Mouse (Mus musculus): Measurements from ENCODE around the gene Krt10. TPM values are rescaled to one million over a fixed set of nuclear protein-coding genes. Genes with fewer than 3 reads are reported as not detected.

The Krt10 gene
- 12.9 and 155 TPM in 2 replicates for polyA plus RNA-seq (2015; fragmentation: Nextera tagmentation; extraction: Ambion mirVana)

DNA sequence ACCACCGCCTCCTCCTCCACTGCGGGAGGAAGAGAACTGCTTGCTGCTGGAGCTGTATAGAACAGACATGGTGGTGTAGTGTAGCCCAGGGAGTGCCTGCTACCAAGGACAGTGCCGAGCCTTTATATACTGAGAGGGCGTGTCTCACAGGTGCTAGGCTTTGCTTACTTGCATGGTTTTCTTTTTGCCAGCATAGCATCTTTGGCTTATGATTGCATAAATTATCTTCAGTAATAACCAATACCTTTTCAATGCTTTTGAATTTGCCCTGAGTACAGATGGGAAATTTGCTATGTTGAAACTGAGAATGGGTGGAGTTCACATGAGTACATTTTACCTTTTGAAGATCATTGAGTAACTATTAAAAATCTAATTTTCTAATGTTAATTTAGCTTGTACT is at the start of gene Krt10:
Gene Krt10 (minus strand): TSS at position 101 of the 400 bp plus-strand sequence.

GRCm38 (mm10) chr11:99437972-99438371 is 48.8 kb upstream of the Krt10 start, which contains the start of gene Krt20:
Gene Krt20 (minus strand): TSS chr11:99438150.

DNA sequence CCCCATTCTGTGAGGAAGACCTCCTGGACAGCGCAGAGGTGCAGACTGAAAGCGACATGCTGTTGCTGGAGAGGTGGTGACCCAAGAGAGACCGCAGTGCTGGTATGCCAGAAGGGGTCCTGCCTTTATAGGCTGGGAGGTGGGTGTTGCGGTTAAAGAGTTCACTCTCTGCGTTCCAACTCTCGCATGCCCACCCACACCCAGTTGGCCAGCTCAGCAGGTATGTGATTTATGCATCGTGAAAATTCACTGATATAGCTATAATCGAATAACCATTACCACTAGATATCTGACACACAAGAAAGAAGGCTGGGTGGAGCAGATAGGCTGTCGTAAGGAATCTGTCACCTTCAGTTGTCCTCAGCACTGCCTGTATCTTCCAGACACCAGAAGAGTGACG is 33.0 kb upstream of the Krt10 start, which contains the start of gene Krt12:
Gene Krt12 (minus strand): TSS at position 101 of the 400 bp plus-strand sequence.

DNA sequence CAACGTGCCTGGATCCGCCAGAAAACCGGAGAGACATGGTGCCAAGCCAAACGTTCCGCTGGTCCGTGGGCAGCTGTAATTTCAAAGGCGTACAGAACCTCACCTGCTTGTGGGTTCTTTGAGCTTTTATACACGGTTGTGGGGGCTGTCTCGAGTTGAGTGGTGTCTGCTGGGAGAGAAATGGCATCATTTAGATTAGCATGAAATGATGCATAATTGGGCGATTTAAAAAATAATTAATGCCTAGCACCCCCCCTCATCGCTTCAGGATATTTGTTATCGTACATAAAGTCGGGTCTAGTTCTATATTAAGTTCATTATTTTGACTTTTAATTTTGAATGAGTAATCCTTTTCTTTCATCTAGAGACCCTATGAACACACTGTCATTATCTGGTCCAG is 14.4 kb downstream of the Krt10 start, which contains the start of gene Krt28:
Gene Krt28 (minus strand): TSS at position 101 of the 400 bp plus-strand sequence.

GRCm38 (mm10) chr11:99351004-99351403 is 38.2 kb downstream of the Krt10 start, which contains the start of gene Krt27:
Gene Krt27 (minus strand): TSS chr11:99351104.

GRCm38 (mm10) chr11:99337866-99338265 is 51.3 kb downstream of the Krt10 start, which contains the start of gene Krt26:
Gene Krt26 (minus strand): TSS chr11:99337966.

Other genes starting within 250 kb of the Krt10 start
- gene Ccr7, start 234.3 kb downstream of the Krt10 start, polyA plus RNA-seq (2015; fragmentation: Nextera tagmentation; extraction: Ambion mirVana) = 0.21 and 0.23 TPM in 2 replicates
- 107 and 113 TPM in 2 replicates for gene Smarce1, start 158.3 kb downstream of the Krt10 start, polyA plus RNA-seq (2015; fragmentation: Nextera tagmentation; extraction: Ambion mirVana)
- 0.81 and 1.5 TPM in 2 replicates for gene Krt222, start 145.3 kb downstream of the Krt10 start, polyA plus RNA-seq (2015; fragmentation: Nextera tagmentation; extraction: Ambion mirVana)
- gene Krt24, start 104.1 kb downstream of the Krt10 start, polyA plus RNA-seq (2015; fragmentation: Nextera tagmentation; extraction: Ambion mirVana) = not detected in 2 replicates
- not detected in 2 replicates for gene Krt25, start 66.4 kb downstream of the Krt10 start, polyA plus RNA-seq (2015; fragmentation: Nextera tagmentation; extraction: Ambion mirVana)
- gene Krt26, start 51.4 kb downstream of the Krt10 start, polyA plus RNA-seq (2015; fragmentation: Nextera tagmentation; extraction: Ambion mirVana) = not detected in 2 replicates
- gene Krt27, start 38.3 kb downstream of the Krt10 start, polyA plus RNA-seq (2015; fragmentation: Nextera tagmentation; extraction: Ambion mirVana) = not detected in 2 replicates
- gene Krt28, start 14.5 kb downstream of the Krt10 start, polyA plus RNA-seq (2015; fragmentation: Nextera tagmentation; extraction: Ambion mirVana) = not detected in 2 replicates
- gene Krt12, start 32.9 kb upstream of the Krt10 start, polyA plus RNA-seq (2015; fragmentation: Nextera tagmentation; extraction: Ambion mirVana) = 2.1 TPM in 1 of 2 replicates, not detected in the other
- 0.13 TPM in 1 of 2 replicates, not detected in the other for gene Krt20, start 48.8 kb upstream of the Krt10 start, polyA plus RNA-seq (2015; fragmentation: Nextera tagmentation; extraction: Ambion mirVana)
- 3.5 TPM in 1 of 2 replicates, not detected in the other for gene Krt23, start 103.8 kb upstream of the Krt10 start, polyA plus RNA-seq (2015; fragmentation: Nextera tagmentation; extraction: Ambion mirVana)
- not detected in 2 replicates for gene Krt39, start 132.0 kb upstream of the Krt10 start, polyA plus RNA-seq (2015; fragmentation: Nextera tagmentation; extraction: Ambion mirVana)
- not detected in 2 replicates for gene Krt40, start 153.8 kb upstream of the Krt10 start, polyA plus RNA-seq (2015; fragmentation: Nextera tagmentation; extraction: Ambion mirVana)
- gene Krtap3-3, start 161.5 kb upstream of the Krt10 start, polyA plus RNA-seq (2015; fragmentation: Nextera tagmentation; extraction: Ambion mirVana) = not detected in 2 replicates
- not detected in 2 replicates for gene Krtap3-2, start 167.5 kb upstream of the Krt10 start, polyA plus RNA-seq (2015; fragmentation: Nextera tagmentation; extraction: Ambion mirVana)
- not detected in 2 replicates for gene Gm11939, start 170.1 kb upstream of the Krt10 start, polyA plus RNA-seq (2015; fragmentation: Nextera tagmentation; extraction: Ambion mirVana)
- not detected in 2 replicates for gene Krtap3-1, start 177.3 kb upstream of the Krt10 start, polyA plus RNA-seq (2015; fragmentation: Nextera tagmentation; extraction: Ambion mirVana)
- gene Krtap1-5, start 191.7 kb upstream of the Krt10 start, polyA plus RNA-seq (2015; fragmentation: Nextera tagmentation; extraction: Ambion mirVana) = not detected in 2 replicates
- not detected in 2 replicates for gene Krtap1-4, start 194.3 kb upstream of the Krt10 start, polyA plus RNA-seq (2015; fragmentation: Nextera tagmentation; extraction: Ambion mirVana)
- gene Krtap1-3, start 202.0 kb upstream of the Krt10 start, polyA plus RNA-seq (2015; fragmentation: Nextera tagmentation; extraction: Ambion mirVana) = not detected in 2 replicates
- gene Krtap9-3, start 208.7 kb upstream of the Krt10 start, polyA plus RNA-seq (2015; fragmentation: Nextera tagmentation; extraction: Ambion mirVana) = not detected in 2 replicates
- not detected in 2 replicates for gene Gm11938, start 213.9 kb upstream of the Krt10 start, polyA plus RNA-seq (2015; fragmentation: Nextera tagmentation; extraction: Ambion mirVana)
- gene Gm11937, start 220.8 kb upstream of the Krt10 start, polyA plus RNA-seq (2015; fragmentation: Nextera tagmentation; extraction: Ambion mirVana) = not detected in 2 replicates
- gene Krtap2-4, start 225.5 kb upstream of the Krt10 start, polyA plus RNA-seq (2015; fragmentation: Nextera tagmentation; extraction: Ambion mirVana) = not detected in 2 replicates
- gene Gm11562, start 231.1 kb upstream of the Krt10 start, polyA plus RNA-seq (2015; fragmentation: Nextera tagmentation; extraction: Ambion mirVana) = not detected in 2 replicates
- gene Krtap4-1, start 238.9 kb upstream of the Krt10 start, polyA plus RNA-seq (2015; fragmentation: Nextera tagmentation; extraction: Ambion mirVana) = not detected in 2 replicates
- gene Krtap4-2, start 245.7 kb upstream of the Krt10 start, polyA plus RNA-seq (2015; fragmentation: Nextera tagmentation; extraction: Ambion mirVana) = not detected in 2 replicates

Measured in skeletal muscle tissue, postnatal 0 days (tissue).